Mouse (Mus musculus) fibroblast of lung, adult 2 months (primary cell): ENCODE measurements around the gene Lekr1.

Experiments
- DNase-seq: peaks from one replicate; pipeline ENCODE4 v3.0.0-alpha.2; 2011; ENCODE audit warnings: low read depth

Lekr1 gene

DNA sequence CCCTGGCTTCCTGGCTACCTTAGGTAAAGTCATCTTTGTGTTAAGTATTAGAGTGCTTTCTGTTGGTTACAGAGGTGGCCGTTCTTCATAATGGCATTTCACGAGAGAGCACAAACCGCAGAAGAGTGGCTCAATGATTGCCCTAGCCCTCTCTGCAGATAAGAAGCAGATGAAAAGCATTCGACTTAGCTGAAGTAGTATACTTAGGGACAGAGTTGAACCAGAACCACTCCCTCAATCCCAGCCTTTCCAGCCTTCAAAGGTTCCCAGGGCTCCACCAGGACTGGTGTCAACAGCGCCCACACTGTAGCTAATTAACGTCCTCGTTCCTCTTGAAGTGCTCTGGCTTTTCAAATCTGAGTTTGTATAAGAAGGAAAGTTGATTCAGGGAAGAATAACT, 166.4 kb downstream of the Lekr1 start:
- no peak for DNase-seq

DNA sequence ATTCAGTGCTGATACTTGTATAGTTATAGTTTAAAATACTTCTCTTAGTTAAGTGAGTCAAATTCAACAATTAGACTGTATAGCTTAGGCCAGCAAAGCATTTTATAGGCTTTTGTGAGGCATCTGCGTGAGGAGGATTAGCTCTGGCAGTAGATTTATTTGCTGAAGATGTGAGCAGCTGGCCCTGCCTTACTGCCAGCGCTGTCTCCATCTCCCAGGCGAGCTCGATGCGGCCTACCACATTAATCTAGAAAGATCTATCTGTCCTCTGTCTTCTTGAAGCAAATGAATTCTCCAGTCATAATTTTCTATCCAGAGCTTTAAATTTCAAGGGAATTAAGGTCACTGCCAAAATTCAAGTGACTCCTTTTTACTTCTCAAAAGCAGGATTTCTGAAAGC, 170.4 kb downstream of the Lekr1 start:
- no peak for DNase-seq

DNA sequence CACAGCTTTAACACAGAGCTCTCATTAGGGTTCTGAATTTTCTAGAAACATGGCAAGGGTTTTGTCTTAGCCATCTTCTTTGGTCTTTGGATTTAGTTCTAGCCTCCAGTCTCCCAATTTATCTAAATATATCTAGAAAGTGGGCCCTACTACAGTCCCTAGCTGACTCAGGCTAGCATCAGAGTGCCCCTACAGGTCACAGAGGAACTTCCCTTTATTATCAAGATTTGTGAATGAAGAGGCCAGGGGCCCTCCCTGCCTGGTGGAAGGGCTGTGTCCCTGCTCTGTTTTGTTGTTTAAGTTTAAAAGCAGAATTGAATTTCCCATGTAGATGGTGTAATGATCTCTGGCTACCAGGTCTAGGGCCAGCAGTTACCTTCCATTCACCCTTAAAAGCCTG, 173.6 kb downstream of the Lekr1 start:
- no peak for DNase-seq

DNA sequence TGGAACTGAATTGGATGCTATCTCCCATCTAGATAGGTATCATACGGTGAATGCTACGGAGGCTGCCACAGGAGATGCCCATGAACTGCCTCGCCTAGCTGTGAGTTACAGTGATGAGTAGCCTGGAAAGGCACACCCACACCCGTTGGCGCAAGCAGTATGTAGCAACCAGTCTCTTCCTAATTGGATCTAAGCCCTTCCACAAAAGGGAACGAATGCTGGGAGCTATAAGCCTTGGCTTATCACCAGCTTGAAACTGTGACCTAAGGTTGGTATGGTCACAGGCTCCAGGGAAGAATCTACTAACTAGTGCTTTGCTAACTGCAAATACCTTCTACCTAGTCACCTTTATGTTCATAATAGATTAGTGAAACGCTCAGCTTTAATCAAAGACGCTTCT, 175.1 kb downstream of the Lekr1 start:
- DNase-seq, result no peak

DNA sequence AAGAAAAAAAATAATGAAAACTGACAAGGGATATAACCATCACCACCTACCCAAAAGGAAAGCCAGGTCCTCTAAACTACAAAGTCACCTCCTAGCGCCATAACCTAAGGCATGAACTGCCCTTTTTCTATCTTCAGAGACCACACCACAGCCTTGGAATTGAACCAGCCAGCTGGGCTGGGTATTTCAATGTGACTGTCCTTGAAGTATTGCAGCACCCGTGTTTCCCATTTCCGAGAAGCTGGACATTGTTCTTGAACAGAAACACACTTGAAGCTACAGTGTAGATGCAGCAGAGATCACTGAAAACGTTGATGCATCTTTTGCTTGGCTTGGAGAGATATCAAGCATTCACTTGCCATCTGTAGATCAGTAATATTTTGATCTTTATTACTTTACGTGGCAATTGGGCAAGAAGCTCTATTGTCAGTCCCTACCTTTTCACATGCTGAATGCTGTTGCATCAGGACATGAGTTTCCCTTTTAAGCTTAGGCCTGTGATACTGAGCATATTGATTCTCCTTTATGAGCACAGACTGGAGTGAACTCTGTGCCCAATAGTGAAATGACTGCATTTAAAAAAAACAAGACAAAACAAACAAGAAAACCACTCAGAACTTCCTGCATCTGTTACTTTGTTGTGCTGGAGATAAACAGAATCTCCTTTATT, 176.6 kb downstream of the Lekr1 start:
- DNase-seq, result no peak

DNA sequence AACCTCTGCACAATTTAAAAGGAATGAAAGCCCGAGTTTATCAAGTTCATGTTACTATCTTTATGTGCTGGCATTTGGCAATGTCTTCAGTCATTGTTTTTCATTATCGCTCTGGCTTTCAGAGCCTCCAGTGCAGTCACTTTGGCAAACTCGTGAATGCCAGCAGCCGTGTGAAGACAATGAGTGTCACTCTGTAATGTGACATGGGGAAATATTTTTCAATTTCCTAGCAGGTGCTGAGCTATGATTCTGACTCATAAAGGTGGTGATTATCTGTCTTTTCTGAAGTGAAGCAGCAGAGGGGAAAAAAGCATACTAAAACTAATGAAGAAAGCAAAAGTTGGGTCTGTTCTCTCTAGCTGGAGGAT, 177.1 kb downstream of the Lekr1 start:
- no peak for DNase-seq

DNA sequence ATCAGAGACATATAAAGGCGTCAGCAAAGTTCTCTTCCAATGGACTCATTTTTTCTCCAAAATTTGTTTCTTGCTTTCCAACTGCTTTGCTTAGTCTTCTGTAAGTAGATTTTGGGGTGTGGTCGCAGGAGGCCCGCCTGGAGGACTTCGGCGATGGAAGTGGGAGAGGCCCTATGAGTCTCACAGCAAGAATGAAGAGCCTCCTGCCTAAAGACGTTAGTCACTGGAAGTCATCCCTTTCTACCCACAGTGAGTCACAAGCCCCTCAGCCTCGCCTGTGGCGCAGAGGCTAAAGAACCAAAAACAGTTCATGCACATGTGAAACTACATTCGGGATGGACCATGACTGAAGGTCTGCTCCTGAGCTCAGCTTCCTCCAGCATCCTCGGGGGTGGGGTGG, 178.3 kb downstream of the Lekr1 start:
- no peak for DNase-seq

DNA sequence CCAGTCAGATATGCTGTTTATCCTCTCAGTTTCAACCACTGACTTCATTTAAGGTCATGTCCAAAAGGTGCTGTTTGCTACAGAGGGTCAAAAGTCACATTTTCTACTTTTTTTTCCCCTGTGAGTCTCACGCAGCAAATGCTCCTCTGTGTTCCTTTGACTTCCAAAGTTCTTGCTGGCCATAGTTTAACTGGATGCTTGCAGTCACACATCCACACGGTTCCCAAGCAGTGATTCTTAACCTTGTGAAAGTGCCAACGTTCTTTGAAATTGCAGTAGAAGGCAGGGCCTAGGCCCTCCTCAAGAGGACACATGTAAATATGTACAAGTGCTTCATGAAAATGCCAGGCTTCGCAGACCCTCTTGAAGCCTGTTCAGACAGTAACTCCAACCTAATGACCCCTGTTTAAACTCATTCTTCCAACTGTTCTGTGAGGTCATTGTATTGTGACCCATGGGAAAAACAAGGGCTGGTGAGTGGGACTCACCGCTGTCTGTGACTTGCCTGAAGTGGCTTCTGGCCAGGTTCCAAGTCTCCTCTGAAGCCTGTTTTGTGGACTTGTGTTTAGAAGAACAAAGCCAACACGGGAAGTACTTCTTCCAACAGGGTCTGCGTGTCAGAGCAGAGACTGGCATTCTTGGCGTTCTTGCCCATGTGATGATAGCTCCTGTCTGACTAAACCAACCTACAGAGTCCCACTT, 179.0 kb downstream of the Lekr1 start:
- no peak for DNase-seq

DNA sequence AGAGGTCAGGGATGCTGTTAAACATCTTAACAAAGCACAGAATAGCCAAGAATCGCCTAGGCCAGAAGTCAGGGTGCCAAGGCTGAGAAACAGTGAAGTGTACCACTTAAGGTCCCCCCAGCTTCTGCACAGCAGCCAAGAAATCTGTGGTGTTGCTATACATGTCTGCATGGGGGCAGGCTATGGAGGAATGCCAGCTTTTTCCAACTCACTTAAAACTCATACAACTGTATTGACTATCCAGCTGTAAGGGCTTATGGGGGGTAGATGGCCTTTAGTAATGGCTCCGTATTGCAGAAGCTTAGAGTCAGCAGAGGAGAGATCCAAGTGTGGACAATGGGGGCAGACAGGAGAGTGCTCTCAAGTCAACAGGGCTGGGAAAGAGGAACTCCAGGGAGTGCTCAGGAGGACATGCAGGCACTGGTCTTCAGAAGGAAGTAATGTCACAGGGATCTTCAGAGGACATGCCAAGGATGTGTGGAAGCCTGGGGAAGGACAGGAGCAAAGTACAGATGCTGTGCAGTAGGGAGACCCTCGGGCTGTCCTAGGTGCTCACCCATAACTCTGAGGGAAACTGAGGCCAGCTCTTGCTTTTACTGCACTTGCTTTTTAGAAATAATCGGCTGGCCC, 181.2 kb downstream of the Lekr1 start:
- DNase-seq, result no peak

DNA sequence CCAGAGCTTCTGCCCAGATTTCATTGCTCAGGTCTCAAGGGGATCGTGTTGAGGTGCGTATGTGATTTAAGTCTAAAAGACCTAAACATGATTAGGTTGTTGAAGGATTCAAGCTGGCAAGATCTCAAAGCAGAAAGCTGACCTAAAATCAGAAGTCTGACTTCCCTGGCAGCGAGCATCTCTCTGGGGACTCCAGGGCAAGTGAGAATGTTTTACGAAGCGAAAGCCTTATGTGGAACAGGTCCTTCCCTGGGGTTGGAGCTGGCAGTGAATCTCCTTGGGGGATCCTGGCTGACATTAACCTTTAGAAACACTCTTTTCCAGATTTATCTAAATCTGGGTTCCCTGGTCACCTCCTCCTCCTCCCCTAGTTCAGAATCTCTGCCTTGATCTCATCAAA, 187.7 kb downstream of the Lekr1 start:
- no peak for DNase-seq

DNA sequence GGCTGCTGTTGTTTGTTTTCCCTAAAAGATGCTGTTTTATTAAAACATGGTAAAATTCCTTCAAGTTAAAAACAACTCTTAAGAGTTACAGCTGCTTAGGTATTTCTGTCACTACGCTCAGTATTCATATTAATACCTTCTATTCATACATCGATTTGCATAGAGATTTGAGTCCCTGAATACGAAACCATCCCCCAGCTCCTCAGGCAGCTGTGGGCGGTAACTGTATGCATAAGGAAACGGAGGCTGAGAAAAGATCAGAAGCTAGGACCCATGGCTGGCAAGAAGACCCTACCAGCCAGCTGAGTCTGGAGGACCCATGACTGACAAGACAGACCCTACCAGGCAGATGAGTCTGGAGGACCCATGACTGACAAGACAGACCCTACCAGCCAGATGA, 189.5 kb downstream of the Lekr1 start:
- DNase-seq, result no peak

DNA sequence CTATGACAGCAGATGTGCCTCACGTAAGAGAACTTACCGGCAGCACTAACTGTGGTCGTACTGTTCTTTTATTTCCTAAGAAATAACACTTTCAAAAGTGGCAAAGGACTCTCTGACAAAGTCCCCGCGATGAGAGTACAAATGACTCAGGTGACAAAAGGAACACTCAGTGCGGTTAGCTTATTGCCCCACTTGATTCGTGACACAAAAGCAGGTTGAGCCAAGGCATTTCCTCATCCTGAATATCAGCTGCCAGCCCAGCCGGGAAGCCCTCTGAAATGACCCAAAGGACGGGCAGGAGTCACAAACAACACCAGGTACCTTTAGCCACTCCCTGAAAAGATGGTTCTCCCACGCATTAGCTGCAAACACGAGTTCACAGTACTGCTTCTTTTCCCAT, 192.1 kb downstream of the Lekr1 start:
- no peak for DNase-seq

DNA sequence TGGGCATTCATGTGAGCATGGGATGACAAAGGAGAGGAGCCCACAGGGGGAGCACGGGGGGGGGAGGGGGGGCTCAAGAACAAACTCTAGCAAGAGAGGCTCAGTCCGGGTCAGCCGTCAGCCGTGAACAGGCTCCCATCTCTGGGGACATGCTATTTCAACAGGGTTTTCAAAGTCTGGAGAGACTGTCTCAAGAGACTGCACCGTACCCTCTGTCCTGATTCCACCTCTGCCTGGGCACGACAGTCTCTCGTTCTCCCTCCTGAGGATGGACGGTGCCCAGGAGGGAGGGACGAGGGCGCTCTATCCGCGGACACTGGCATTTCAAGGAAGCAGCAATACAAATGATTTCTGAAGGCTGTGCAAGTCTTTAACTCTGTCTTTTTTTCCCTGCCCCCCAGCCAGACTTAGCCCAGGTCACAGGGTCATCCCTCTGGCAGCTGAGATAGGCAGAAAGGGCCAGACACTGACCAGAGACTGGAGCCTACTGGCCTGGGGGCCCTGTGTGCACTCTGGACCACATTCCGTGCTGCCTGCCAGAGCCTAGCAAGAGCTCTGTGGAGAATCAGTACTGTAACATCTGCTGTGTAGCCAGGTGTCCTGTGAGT, 192.8 kb downstream of the Lekr1 start:
- no peak for DNase-seq

DNA sequence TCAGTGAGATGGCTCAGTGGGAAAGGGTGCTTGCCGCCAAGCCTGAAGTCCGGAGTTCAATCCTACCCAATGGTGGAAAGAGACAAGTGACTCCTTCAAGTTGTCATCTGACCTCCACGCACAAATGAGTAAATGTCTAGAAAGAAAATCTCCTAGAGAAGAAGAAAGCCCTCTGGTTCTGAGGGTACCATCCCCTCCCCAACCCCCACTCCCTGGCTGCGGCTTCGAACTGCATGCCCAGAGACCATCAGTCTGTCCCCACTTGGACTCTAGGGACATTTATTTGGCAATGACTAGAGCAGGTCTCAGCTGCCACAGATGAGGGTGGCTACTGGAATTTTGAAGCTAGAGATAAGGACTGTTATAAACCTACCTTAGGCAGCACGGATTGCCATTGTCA, 193.7 kb downstream of the Lekr1 start:
- DNase-seq, result no peak

DNA sequence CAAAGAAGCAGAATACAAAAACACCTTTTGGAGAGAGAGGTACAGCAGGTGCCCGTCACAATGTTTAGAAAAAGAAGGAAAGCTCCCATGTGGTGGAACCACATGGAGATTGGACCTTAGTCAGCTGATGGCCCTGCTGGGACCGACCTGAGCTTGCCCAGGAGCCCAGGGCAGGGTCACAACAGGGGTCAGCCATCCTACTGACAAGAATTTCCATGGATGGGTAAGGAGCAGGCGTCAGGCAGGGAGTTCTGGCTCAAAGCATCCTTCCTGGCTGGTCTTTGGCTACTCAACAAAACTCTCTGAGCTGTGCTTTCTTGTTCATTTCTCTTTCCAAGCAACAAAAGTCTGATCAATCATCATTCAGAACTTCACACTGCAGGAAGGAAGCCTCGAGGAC, 194.9 kb downstream of the Lekr1 start:
- DNase-seq, result no peak

DNA sequence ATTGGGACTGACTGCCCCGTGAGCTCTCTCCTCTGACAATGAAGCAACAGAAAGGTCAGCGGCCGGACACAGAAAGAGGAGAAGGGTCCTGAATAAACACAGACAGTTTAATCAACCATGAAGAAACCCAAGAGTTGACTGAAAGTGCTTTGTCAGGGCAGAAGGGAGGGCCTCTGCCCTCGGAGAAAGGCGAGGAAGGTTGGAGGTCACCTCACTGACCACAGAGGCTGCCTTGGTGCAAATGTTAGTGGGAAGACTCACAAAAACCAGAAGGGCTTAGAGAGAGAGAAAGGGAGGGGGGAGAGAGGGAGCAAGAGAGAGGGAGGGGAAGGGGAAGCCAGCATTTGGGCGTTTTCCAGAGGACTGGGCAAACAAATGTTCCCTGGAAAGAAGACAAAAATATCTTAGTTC, 195.4 kb downstream of the Lekr1 start:
- DNase-seq, result no peak

DNA sequence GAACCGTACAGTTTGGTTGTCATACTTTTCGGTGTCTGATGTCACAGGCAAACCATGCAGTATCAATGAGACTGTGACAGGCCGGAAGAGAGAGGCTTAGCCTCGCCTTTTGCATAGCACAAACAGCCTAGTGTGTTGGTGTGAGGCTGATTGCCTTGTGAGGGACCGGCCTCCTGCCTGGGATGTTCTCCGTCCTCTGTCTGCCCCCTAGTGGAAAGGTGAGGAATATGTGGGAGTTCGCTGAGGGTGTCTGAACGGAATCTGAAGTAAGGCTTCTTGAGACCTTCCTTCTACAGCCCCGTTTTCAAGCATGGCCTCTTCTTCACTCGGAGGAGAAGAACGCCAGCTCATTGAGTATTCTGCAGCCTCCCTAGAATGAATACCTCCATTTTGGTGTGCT, 197.3 kb downstream of the Lekr1 start:
- peak; percentile 69 for DNase-seq

DNA sequence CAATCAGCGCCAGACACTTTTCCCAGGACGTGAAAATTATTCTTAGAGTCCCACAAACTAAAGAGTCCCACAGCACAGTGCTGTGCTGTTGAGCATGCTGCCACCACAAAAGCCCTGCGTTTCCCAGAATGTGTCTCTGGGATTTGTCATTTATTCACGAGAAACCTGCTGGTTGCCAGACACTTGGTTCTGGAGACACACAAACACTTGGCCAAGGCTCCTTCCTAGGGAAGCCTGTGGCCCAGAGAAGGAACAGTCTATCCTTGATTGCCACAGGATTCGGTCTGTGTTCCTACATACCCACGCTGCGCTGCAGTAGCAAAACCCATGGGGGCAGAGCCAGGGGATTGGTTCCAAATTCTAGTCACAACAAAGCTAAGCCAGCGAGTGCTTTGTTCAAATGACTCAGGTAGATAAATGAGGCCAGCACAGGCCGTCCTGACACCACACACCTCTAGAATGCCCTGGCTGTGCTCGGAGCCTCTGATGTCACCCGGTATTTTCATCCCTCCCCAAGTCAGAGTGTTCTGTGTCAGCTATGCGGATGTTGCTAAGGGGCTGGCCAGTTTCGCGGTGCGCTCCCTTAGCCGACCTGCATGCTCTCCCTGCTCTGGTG, 197.8 kb downstream of the Lekr1 start:
- no peak for DNase-seq

DNA sequence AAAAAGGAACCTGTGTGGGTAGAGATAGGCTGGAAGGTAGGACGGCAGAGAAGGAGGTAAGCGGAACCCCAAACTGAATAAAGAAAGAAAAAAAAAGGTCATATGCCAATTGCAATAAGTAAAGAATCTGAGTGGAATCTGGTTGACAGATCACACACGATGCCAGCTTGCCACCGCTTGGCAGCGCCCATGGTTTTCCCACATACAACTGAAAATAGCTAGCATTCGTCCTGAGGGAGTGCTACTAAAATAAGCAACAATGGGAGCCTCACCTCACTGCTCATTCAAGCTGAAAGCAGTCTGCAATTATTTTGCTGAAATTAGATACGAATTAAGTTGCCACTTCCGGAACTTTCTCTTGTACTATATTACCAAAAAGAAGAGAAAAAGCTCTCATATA, 202.9 kb downstream of the Lekr1 start:
- DNase-seq, result no peak

DNA sequence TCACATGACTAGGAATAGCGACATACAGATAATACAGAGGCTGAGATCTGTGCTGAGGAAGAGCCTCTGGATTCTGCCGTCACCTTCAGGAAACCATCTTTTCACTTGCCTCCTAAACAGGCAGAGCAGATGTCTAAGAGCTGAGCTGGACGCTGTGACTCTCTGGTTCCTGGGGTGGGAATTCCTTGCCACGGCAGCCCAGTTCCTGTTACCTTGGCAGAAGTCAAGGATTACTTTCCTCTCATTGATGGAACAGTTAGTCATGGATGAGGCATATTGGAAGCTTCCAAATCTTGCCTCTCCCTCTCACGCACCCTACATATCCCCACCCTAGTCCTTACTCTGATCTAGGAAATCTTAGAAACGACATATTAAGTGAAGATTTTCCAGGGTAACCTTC, 203.7 kb downstream of the Lekr1 start:
- DNase-seq, result no peak

DNA sequence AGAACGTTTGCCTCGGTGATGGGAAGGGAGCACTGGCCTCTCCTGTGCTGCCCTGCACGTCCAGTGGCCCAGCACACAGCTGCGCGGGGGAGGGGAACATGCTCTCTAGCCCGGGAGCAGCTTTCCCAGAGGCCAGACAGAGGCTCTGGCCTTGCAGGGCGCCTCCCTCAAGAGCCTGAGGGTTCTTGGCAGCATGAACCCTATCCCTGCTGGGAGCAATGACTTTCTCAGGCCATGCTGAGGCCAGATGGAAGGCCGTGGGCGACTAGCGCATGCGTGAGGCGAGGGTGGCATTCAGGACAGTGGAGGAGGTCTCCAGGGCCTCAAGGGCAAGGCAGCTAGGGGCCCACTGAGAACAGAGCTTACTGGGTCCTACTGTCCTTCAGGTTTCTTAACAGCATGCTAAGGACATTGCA, 205.2 kb downstream of the Lekr1 start:
- peak; percentile 87 for DNase-seq

DNA sequence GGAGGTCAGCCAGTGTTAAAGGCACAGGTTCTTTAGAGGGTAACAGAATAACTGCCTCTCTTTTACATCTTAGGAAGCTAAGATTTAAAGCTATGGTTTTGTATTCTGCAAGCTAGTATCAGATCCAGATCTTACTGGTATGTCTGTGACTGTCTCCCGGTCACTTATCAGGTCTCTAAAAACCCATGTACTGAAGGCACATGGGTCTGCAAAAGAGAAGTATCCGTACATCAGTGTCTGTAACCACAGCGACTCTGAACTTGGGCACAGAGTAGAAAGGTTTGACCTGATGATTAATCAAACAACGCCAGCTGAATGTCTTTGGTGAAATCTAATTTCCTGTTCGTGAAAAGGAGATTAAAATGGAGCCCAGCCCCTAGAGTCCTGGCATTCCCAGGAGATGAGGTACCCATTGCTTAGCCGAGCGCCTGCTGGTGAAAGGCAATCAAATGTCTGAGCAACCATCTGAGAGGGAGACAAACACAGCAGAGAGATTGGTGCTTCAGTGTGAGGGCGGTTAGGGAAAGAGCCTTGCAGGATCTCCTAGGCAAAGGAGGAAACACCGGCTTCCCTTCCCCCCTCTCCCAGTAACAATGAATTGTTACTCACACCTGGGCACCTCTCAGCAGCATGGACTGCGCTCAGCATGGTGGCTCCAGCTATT, 205.7 kb downstream of the Lekr1 start:
- no peak for DNase-seq
